Mouse (Mus musculus) cortical plate, adult 2 months (tissue): ENCODE measurements around the gene Stom.

Experiments
- CTCF ChIP-seq: fragments of 200-500 bp; IDR thresholded peaks from 2 replicates; pipeline ENCODE4 v1.5.1; 2011; ENCODE audit warnings: mild to moderate bottlenecking, control low read depth, low read length; ENCODE audit not compliant: insufficient read depth; ENCODE audit errors: extremely low read depth
- POLR2A ChIP-seq: fragments of 200-500 bp; IDR thresholded peaks from 2 replicates; pipeline ENCODE4 v1.6.1; 2011; ENCODE audit warnings: mild to moderate bottlenecking, low read length, control low read depth; ENCODE audit not compliant: insufficient read depth; ENCODE audit errors: extremely low read depth

DNA sequence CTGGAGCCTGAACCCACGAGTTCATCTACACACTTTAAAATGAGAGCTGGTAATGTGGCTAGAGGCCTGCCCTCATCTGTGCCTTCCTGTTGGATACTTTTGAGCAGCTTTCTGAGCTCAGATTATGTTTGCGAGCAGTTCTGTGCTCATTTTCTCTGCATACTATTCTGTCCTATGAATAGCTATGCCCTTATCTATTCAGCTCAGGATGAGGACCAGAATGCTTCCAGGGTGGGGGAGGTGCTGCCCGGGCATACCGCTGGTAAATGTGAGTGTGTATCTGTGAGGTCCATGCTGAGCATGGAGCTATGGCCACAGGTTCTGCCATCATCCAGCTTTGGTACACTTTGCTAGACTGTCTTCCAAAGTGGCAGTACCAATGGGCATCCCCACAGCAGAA lies 19.2 kb downstream of the Stom start:
- no peak for TF ChIP-seq CTCF
- TF ChIP-seq POLR2A, result no peak
